Mouse (Mus musculus) MEL (cell line): ENCODE results near the gene Gpr179. TPM values are rescaled to one million over a fixed set of nuclear protein-coding genes. Genes with fewer than 3 reads are reported as not detected.

Experiments used
- DNase-seq: peaks from one replicate; pipeline ENCODE4 v3.0.0; 2011; ENCODE audit warnings: low read depth, low spot score
- H3K27ac ChIP-seq: 2 replicates; pipeline ENCODE4 v1.5.1; 2012; ENCODE audit warnings: low read depth, mild to moderate bottlenecking, control low read depth, low read length, moderate library complexity; ENCODE audit not compliant: control insufficient read depth
- H3K27me3 ChIP-seq, 2 experiments: fragments of 150-350 bp in 1 of 2; sonication (generic) in 1 of 2; 2 replicates each; pipeline ENCODE4 v1.6.1; 2012; ENCODE audit warnings: low read length in 2 of 2, mild to moderate bottlenecking in 2 of 2, improper control_type of control experiment in 1 of 2, moderate library complexity in 1 of 2; ENCODE audit not compliant: insufficient read depth in 2 of 2, control insufficient read depth in 1 of 2
- H3K36me3 ChIP-seq, 2 experiments: 2 replicates each; pipeline ENCODE4 v1.6.1; 2012 to 2014; ENCODE audit warnings: low read length in 2 of 2, improper control_type of control experiment in 1 of 2, inconsistent platforms in 1 of 2, mild to moderate bottlenecking in 1 of 2; ENCODE audit not compliant: insufficient read depth in 2 of 2, control insufficient read depth in 1 of 2
- H3K4me1 ChIP-seq, 2 experiments: fragments of 150-350 bp in 1 of 2; sonication (generic) in 1 of 2; 2 replicates each; pipeline ENCODE4 v1.6.1; 2012; ENCODE audit warnings: low read length in 2 of 2, improper control_type of control experiment in 1 of 2, mild to moderate bottlenecking in 1 of 2; ENCODE audit not compliant: insufficient read depth in 2 of 2, control insufficient read depth in 1 of 2
- H3K4me3 ChIP-seq, 2 experiments: fragments of 150-350 bp in 1 of 2; sonication (generic) in 1 of 2; 2 replicates each; pipeline ENCODE4 v1.5.1; 2012; ENCODE audit warnings: low read depth in 2 of 2, low read length in 2 of 2, mild to moderate bottlenecking in 2 of 2, moderate library complexity in 2 of 2, control low read depth in 1 of 2, improper control_type of control experiment in 1 of 2; ENCODE audit not compliant: control insufficient read depth in 1 of 2, insufficient read depth in 1 of 2
- H3K79me2 ChIP-seq: 2 replicates; pipeline ENCODE4 v1.6.1; 2012; ENCODE audit warnings: mild to moderate bottlenecking, low read length, moderate library complexity; ENCODE audit not compliant: control insufficient read depth, poor library complexity, insufficient read depth
- H3K9ac ChIP-seq: 2 replicates; pipeline ENCODE4 v1.6.1; 2012; ENCODE audit warnings: low read depth, mild to moderate bottlenecking, control low read depth, low read length, moderate library complexity; ENCODE audit not compliant: control insufficient read depth, poor library complexity, severe bottlenecking
- H3K9me3 ChIP-seq: fragments of 150-350 bp; sonication (generic); replicated peaks from 2 replicates; pipeline ENCODE4 v1.6.1; 2012; ENCODE audit warnings: mild to moderate bottlenecking, low read length, improper control_type of control experiment, moderate library complexity; ENCODE audit not compliant: insufficient read depth
- BHLHE40 ChIP-seq: IDR thresholded peaks from 2 replicates; pipeline ENCODE4 v1.6.1; 2012; ENCODE audit warnings: low read depth, mild to moderate bottlenecking, inconsistent platforms, low read length, improper control_type of control experiment, borderline replicate concordance
- CHD2 ChIP-seq: IDR thresholded peaks from 2 replicates; pipeline ENCODE4 v1.6.1; 2011; ENCODE audit warnings: low read length, improper control_type of control experiment
- CTCF ChIP-seq, 3 experiments: IDR thresholded peaks in 2 of 3; conservative IDR thresholded peaks in 1 of 3; 2 replicates each; pipeline ENCODE4 v1.5.1; 2011 to 2012; ENCODE audit warnings: low read length in 3 of 3, low read depth in 2 of 3, mild to moderate bottlenecking in 2 of 3, improper control_type of control experiment in 1 of 3, inconsistent platforms in 1 of 3, mixed read lengths in 1 of 3, moderate library complexity in 1 of 3; ENCODE audit not compliant: control insufficient read depth in 1 of 3, insufficient read depth in 1 of 3, poor library complexity in 1 of 3, severe bottlenecking in 1 of 3
- ELF1 ChIP-seq: IDR thresholded peaks from 2 replicates; pipeline ENCODE4 v1.6.1; 2014; ENCODE audit warnings: low read depth, mild to moderate bottlenecking, inconsistent platforms, low read length, improper control_type of control experiment, moderate library complexity
- GATA1 ChIP-seq: IDR thresholded peaks from 2 replicates; pipeline ENCODE4 v1.6.1; 2011; ENCODE audit warnings: low read depth, low read length, improper control_type of control experiment
- HCFC1 ChIP-seq: IDR thresholded peaks from 2 replicates; pipeline ENCODE4 v1.6.1; 2012; ENCODE audit warnings: low read depth, mild to moderate bottlenecking, inconsistent platforms, low read length, improper control_type of control experiment, moderate library complexity
- MAFK ChIP-seq: IDR thresholded peaks from 2 replicates; pipeline ENCODE4 v1.6.1; 2011; ENCODE audit warnings: low read depth, mild to moderate bottlenecking, low read length, improper control_type of control experiment, borderline replicate concordance
- MAZ ChIP-seq: IDR thresholded peaks from 2 replicates; pipeline ENCODE4 v1.6.1; 2012; ENCODE audit warnings: low read depth, mild to moderate bottlenecking, inconsistent platforms, low read length, improper control_type of control experiment
- MEF2A ChIP-seq: IDR thresholded peaks from 2 replicates; pipeline ENCODE4 v1.6.1; 2014; ENCODE audit warnings: low read depth, mild to moderate bottlenecking, inconsistent platforms, low read length, improper control_type of control experiment; ENCODE audit not compliant: poor library complexity, insufficient replicate concordance, severe bottlenecking; ENCODE audit errors: extremely low read depth
- MYB ChIP-seq: IDR thresholded peaks from 2 replicates; pipeline ENCODE4 v1.6.1; 2011; ENCODE audit warnings: mild to moderate bottlenecking, low read depth, low read length, improper control_type of control experiment
- NRF1 ChIP-seq: IDR thresholded peaks from 2 replicates; pipeline ENCODE4 v1.6.1; 2014; ENCODE audit warnings: low read depth, mild to moderate bottlenecking, inconsistent platforms, low read length, improper control_type of control experiment, moderate library complexity; ENCODE audit not compliant: poor library complexity, insufficient read depth, severe bottlenecking
- POLR2A ChIP-seq, 2 experiments: IDR thresholded peaks; 2 replicates each; pipeline ENCODE4 v1.6.1; 2011 to 2012; ENCODE audit warnings: low read length in 2 of 2, mild to moderate bottlenecking in 2 of 2, control low read depth in 1 of 2, improper control_type of control experiment in 1 of 2, low read depth in 1 of 2, moderate library complexity in 1 of 2; ENCODE audit not compliant: control insufficient read depth in 1 of 2, insufficient read depth in 1 of 2, poor library complexity in 1 of 2
- POLR2AphosphoS2 ChIP-seq: IDR thresholded peaks from 2 replicates; pipeline ENCODE4 v1.6.1; 2011; ENCODE audit warnings: low read length, improper control_type of control experiment
- POLR2AphosphoS5 ChIP-seq: IDR thresholded peaks from 2 replicates; pipeline ENCODE4 v1.6.1; 2012; ENCODE audit warnings: low read depth, borderline replicate concordance, mild to moderate bottlenecking, inconsistent platforms, low read length, moderate library complexity, mixed read lengths
- RCOR1 ChIP-seq: IDR thresholded peaks from 2 replicates; pipeline ENCODE4 v1.6.1; 2012; ENCODE audit warnings: low read depth, mild to moderate bottlenecking, inconsistent platforms, low read length, improper control_type of control experiment
- SMC3 ChIP-seq: IDR thresholded peaks from 2 replicates; pipeline ENCODE4 v1.6.1; 2011; ENCODE audit warnings: low read depth, low read length, improper control_type of control experiment
- TBP ChIP-seq: IDR thresholded peaks from 2 replicates; pipeline ENCODE4 v1.8.0; 2011; ENCODE audit warnings: low read depth, low read length, improper control_type of control experiment
- UBTF ChIP-seq: IDR thresholded peaks from 2 replicates; pipeline ENCODE4 v1.6.1; 2012; ENCODE audit warnings: low read depth, mild to moderate bottlenecking, inconsistent platforms, low read length, improper control_type of control experiment, moderate library complexity, borderline replicate concordance; ENCODE audit not compliant: insufficient read depth
- USF1 ChIP-seq: IDR thresholded peaks from 2 replicates; pipeline ENCODE4 v1.6.1; 2014; ENCODE audit warnings: low read depth, mild to moderate bottlenecking, inconsistent platforms, low read length, improper control_type of control experiment, moderate library complexity
- ZC3H11A ChIP-seq: IDR thresholded peaks from 2 replicates; pipeline ENCODE4 v1.6.1; 2012; ENCODE audit warnings: low read depth, mild to moderate bottlenecking, inconsistent platforms, low read length, improper control_type of control experiment
- ZNF384 ChIP-seq: IDR thresholded peaks from 2 replicates; pipeline ENCODE4 v1.6.1; 2012; ENCODE audit warnings: low read depth, mild to moderate bottlenecking, inconsistent platforms, low read length, improper control_type of control experiment
- polyA plus RNA-seq, 2 experiments: library from polyadenylated mRNA; stranded (reverse) in 1 of 2; unstranded in 1 of 2; fragments of >175 nt in 1 of 2; fragments of >200 nt in 1 of 2; gene quantifications; 2 replicates each; pipeline versions ENCODE4 v1.2.1 to v1.2.4; 2012; ENCODE audit warnings: low replicate concordance in 2 of 2, low read depth in 1 of 2; ENCODE audit not compliant: insufficient read length in 2 of 2, insufficient read depth in 1 of 2, missing spikeins in 1 of 2
- total RNA-seq: library from RNA; depleted of rRNA; stranded (reverse); fragments of 300-350 nt; gene quantifications from 2 replicates; pipeline ENCODE4 v1.2.3, GENCODE M21; 2012

Gpr179 gene
- total and polyA plus RNA-seq, 3 experiments = 0.01 to 0.04 TPM; not detected in 1

DNA sequence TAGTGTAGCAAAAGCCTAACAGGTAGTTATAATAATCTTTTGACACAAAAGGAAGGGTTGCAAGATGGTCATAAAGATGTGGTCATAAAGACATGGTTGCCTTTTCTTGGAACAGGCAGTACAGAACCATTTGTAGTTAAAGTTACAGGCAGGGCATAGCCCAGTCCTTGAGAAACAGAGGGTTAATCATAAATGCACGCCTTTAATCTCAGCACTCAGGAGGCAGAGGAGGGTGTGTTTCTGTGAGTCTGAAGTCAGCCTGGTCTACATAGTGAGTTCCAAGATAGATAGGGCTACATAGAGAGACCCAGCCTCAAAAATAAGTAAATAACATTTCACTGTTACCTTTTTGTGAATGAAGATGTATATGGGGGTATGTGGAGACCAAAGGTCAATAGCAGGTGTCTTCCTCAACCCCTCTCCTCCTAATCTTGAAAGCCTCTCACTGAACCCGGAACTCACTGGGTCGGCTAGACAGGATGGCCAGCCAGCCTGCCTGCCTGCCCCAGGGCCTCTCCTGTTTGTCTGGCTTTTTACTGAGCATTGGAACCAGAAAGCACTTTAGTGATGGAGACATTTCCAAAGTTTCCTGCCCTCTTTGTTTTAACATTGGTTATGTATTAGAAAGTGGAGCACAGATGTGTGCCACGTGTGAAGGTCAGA is 1.2 kb upstream of the Gpr179 start:
- H3K4me1 ChIP-seq = peaks cover 10 to 17% of the 10 kb centered on the region in 2 experiments
- H3K27me3 ChIP-seq = no peaks in the 10 kb centered on the region
- H3K9ac ChIP-seq = no peak overlapping the region
- DNase-seq = no peak
- no peak overlapping the region for H3K4me3 ChIP-seq
- H3K79me2 ChIP-seq = no peaks in the 10 kb centered on the region
- no peak for TF ChIP-seq MEF2A
- no peak for TF ChIP-seq NRF1
- TF ChIP-seq CTCF (IDR thresholded peaks at IDR 0.05 in 2 of 3, conservative IDR thresholded peaks at IDR 0.05 in 1 of 3; ENCODE audit: control insufficient read depth in 1 of 3, insufficient read depth in 1 of 3, low read depth in 2 of 3, low read length in 3 of 3, poor library complexity in 1 of 3, severe bottlenecking in 1 of 3) = no peak
- TF ChIP-seq SMC3 = no peak
- no peak for TF ChIP-seq ZNF384
- TF ChIP-seq USF1 = no peak
- TF ChIP-seq POLR2A (IDR thresholded peaks at IDR 0.05; ENCODE audit: control insufficient read depth in 1 of 2, insufficient read depth in 1 of 2, low read depth in 1 of 2, low read length in 2 of 2, poor library complexity in 1 of 2) = no peak
- no peak for TF ChIP-seq GATA1
- no peak for TF ChIP-seq POLR2AphosphoS5
- peaks cover 0 to 12% of the 10 kb centered on the region in 2 experiments; a peak in 2 of 4 replicates for H3K36me3 ChIP-seq
- no peaks in the 10 kb centered on the region for H3K9me3 ChIP-seq
- no peak overlapping the region for H3K27ac ChIP-seq

DNA sequence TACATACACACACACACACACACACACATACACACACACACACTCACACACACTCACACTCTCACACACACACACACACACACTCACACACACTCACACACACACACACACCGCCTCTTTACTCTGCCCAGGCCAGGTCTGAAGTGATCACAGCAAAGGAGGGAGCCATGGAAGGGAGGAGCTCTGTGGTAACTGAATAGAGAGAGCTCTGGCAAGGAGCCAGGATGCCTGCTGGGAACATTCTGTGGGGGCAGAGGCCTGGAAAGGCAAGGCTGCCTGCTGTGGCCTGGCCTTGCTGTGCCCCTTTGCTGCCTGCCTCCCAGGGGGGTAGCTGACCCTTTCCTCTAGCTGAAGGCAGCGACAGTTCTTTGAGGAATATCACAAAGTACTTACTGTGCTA is 1.8 kb downstream of the Gpr179 start:
- H3K79me2 ChIP-seq = no peaks in the 10 kb centered on the region
- H3K36me3 ChIP-seq = peaks cover 0 to 5% of the 10 kb centered on the region in 2 experiments; a peak in 2 of 4 replicates
- peak; percentile 81 for DNase-seq
- peaks cover 6 to 11% of the 10 kb centered on the region in 2 experiments for H3K4me1 ChIP-seq
- no peaks in the 10 kb centered on the region for H3K27me3 ChIP-seq
- H3K9ac ChIP-seq = peak overlapping the region; percentile 32
- no peaks in the 10 kb centered on the region for H3K9me3 ChIP-seq
- no peak overlapping the region for H3K4me3 ChIP-seq
- no peak overlapping the region for H3K27ac ChIP-seq
- TF ChIP-seq POLR2AphosphoS2 (no peak), MAFK (no peak), BHLHE40 (no peak), MAZ (no peak), GATA1 (no peak), HCFC1 (no peak), RCOR1 (no peak), MEF2A (no peak), ELF1 (no peak), TBP (no peak), UBTF (no peak), CHD2 (no peak), ZC3H11A (no peak), MYB (no peak)
